Mouse (Mus musculus) liver, embryonic 12.5 days (tissue): ENCODE measurements around the gene Olfr1136. TPM values are rescaled to one million over a fixed set of nuclear protein-coding genes. Genes with fewer than 3 reads are reported as not detected.

Experiments
- ATAC-seq: fragments of 200-750 bp; cut with Nextera tagmentation; 2 replicates; pipeline ENCODE4 v1.8.0; 2017; ENCODE audit warnings: moderate number of reproducible peaks, mild to moderate bottlenecking, moderate library complexity
- H3K27ac ChIP-seq: fragments of 300-500 bp; sonication (generic); 2 replicates; pipeline ENCODE4 v1.5.1; 2016; ENCODE audit warnings: mild to moderate bottlenecking
- H3K27me3 ChIP-seq: fragments of 300-500 bp; sonication (generic); replicated peaks from 2 replicates; pipeline ENCODE4 v1.6.1; 2016; ENCODE audit warnings: mild to moderate bottlenecking, moderate library complexity
- H3K36me3 ChIP-seq: fragments of 300-500 bp; sonication (generic); 2 replicates; pipeline ENCODE4 v1.6.1; 2016; ENCODE audit warnings: mild to moderate bottlenecking, moderate library complexity
- H3K4me1 ChIP-seq: fragments of 300-500 bp; sonication (generic); 2 replicates; pipeline ENCODE4 v1.6.1; 2016
- H3K4me2 ChIP-seq: fragments of 300-500 bp; sonication (generic); 2 replicates; pipeline ENCODE4 v1.6.1; 2016; ENCODE audit warnings: mild to moderate bottlenecking, moderate library complexity
- H3K4me3 ChIP-seq: fragments of 300-500 bp; sonication (generic); 2 replicates; pipeline ENCODE4 v1.5.1; 2016; ENCODE audit warnings: mild to moderate bottlenecking, moderate library complexity
- H3K9ac ChIP-seq: fragments of 300-500 bp; sonication (generic); 2 replicates; pipeline ENCODE4 v1.6.1; 2016; ENCODE audit warnings: mild to moderate bottlenecking, moderate library complexity
- H3K9me3 ChIP-seq: fragments of 300-500 bp; sonication (generic); replicated peaks from 2 replicates; pipeline ENCODE4 v1.6.1; 2016; ENCODE audit warnings: mild to moderate bottlenecking, moderate library complexity
- WGBS: fragments of 180-500 bp; shearing (Covaris S2); methylation state at CpG from one replicate; pipeline ENCODE4 v1.1.7; 2016; ENCODE audit not compliant: insufficient replicate concordance; 5-methylcytosine and 5-hydroxymethylcytosine counted together
- polyA plus RNA-seq: library from polyadenylated mRNA; unstranded; fragments of >200 nt; fragmentation: Nextera tagmentation; extraction: Ambion mirVana; gene quantifications from 2 replicates; pipeline ENCODE4 v1.2.1, GENCODE M21; 2016

Gene Olfr1136
- not detected in 2 replicates for polyA plus RNA-seq

- Histone ChIP-seq H3K4me2 (no peak within 1 kb of the TSS), H3K4me1 (no peaks in the 10 kb centered on the region), H3K9me3 (no peaks in the 10 kb centered on the region), H3K27ac (no peak within 1 kb of the TSS), H3K36me3 (no peaks in the 10 kb centered on the region), H3K9ac (no peak within 1 kb of the TSS), H3K4me3 (no peak within 1 kb of the TSS), H3K27me3 (no peaks in the 10 kb centered on the region)
- ATAC-seq, result no peak
Observed at GRCm38 (mm10) chr2:87693847-87694246, at the start of gene Olfr1136. Gene Olfr1136 (minus strand): TSS chr2:87693947.

- H3K27ac ChIP-seq, result no peak within 1 kb of the TSS
- H3K4me2 ChIP-seq, result no peak within 1 kb of the TSS
- H3K9ac ChIP-seq, result no peak within 1 kb of the TSS
- H3K4me3 ChIP-seq, result no peak within 1 kb of the TSS
- 71% methylated on average over 3 of the region's 3 CpGs for WGBS
- H3K36me3 ChIP-seq, result no peaks in the 10 kb centered on the region
- ATAC-seq, result no peak
- H3K9me3 ChIP-seq, result no peaks in the 10 kb centered on the region
- H3K27me3 ChIP-seq, result no peaks in the 10 kb centered on the region
- H3K4me1 ChIP-seq, result no peaks in the 10 kb centered on the region
Observed at GRCm38 (mm10) chr2:87743452-87743851, 49.7 kb upstream of the Olfr1136 start, which contains the start of gene Olfr1140. Gene Olfr1140 (plus strand): TSS chr2:87743752.

GRCm38 (mm10) chr2:87739878-87740277 lies 46.1 kb upstream of the Olfr1136 start, which contains the start of gene Olfr1138:
Gene Olfr1138 (minus strand): TSS chr2:87739978.
- Histone ChIP-seq H3K9me3 (no peaks in the 10 kb centered on the region), H3K9ac (no peak within 1 kb of the TSS), H3K27ac (no peak within 1 kb of the TSS), H3K4me3 (no peak within 1 kb of the TSS), H3K27me3 (no peaks in the 10 kb centered on the region), H3K4me2 (no peak within 1 kb of the TSS), H3K36me3 (no peaks in the 10 kb centered on the region), H3K4me1 (no peaks in the 10 kb centered on the region)
- 47% methylated on average over 1 of the region's 1 CpGs for WGBS
- ATAC-seq, result no peak

- H3K4me2 ChIP-seq, result no peak within 1 kb of the TSS
- H3K36me3 ChIP-seq, result no peaks in the 10 kb centered on the region
- no peak within 1 kb of the TSS for H3K27ac ChIP-seq
- H3K4me3 ChIP-seq, result no peak within 1 kb of the TSS
- no peak within 1 kb of the TSS for H3K9ac ChIP-seq
- no peak for ATAC-seq
- no peaks in the 10 kb centered on the region for H3K4me1 ChIP-seq
- 0 out of 2 replicates have a peak, but pooled peaks cover 2% of the 10 kb centered on the region for H3K9me3 ChIP-seq
- no peaks in the 10 kb centered on the region for H3K27me3 ChIP-seq
Observed at GRCm38 (mm10) chr2:87713079-87713478, 19.3 kb upstream of the Olfr1136 start, which contains the start of gene Olfr1137. Gene Olfr1137 (minus strand): TSS chr2:87713179.

- H3K4me1 ChIP-seq, result no peaks in the 10 kb centered on the region
- no peak within 1 kb of the TSS for H3K4me2 ChIP-seq
- ATAC-seq, result no peak
- H3K9ac ChIP-seq, result no peak within 1 kb of the TSS
- H3K27me3 ChIP-seq, result no peaks in the 10 kb centered on the region
- 10% methylated on average over 1 of the region's 1 CpGs for WGBS
- H3K4me3 ChIP-seq, result no peak within 1 kb of the TSS
- H3K36me3 ChIP-seq, result no peaks in the 10 kb centered on the region
- H3K9me3 ChIP-seq, result no peaks in the 10 kb centered on the region
- no peak within 1 kb of the TSS for H3K27ac ChIP-seq
Observed at GRCm38 (mm10) chr2:87673564-87673963, 20.2 kb downstream of the Olfr1136 start, which contains the start of gene Olfr1135. Gene Olfr1135 (minus strand): TSS chr2:87673664.

GRCm38 (mm10) chr2:87658360-87658759 lies 35.4 kb downstream of the Olfr1136 start, which contains the start of gene Olfr1134:
Gene Olfr1134 (minus strand): TSS chr2:87658460.
- Histone ChIP-seq H3K36me3 (no peaks in the 10 kb centered on the region), H3K9me3 (no peaks in the 10 kb centered on the region), H3K4me1 (no peaks in the 10 kb centered on the region), H3K4me3 (no peak within 1 kb of the TSS), H3K27ac (no peak within 1 kb of the TSS), H3K27me3 (no peaks in the 10 kb centered on the region), H3K4me2 (no peak within 1 kb of the TSS), H3K9ac (no peak within 1 kb of the TSS)
- ATAC-seq, result no peak
- WGBS, result 65% methylated on average over 2 of the region's 2 CpGs

GRCm38 (mm10) chr2:87647274-87647673 lies 46.5 kb downstream of the Olfr1136 start, which contains the start of gene Olfr1133:
Gene Olfr1133 (minus strand): TSS chr2:87647374.
- Histone ChIP-seq H3K9ac (no peak within 1 kb of the TSS), H3K4me1 (no peaks in the 10 kb centered on the region), H3K4me3 (no peak within 1 kb of the TSS), H3K27me3 (no peaks in the 10 kb centered on the region), H3K36me3 (no peaks in the 10 kb centered on the region), H3K4me2 (no peak within 1 kb of the TSS), H3K27ac (no peak within 1 kb of the TSS), H3K9me3 (no peaks in the 10 kb centered on the region)
- ATAC-seq, result no peak

Other genes with a start within 250 kb of the Olfr1136 start
- gene Olfr1126, start 240.0 kb downstream of the Olfr1136 start, polyA plus RNA-seq, result not detected in 2 replicates
- gene Pramel7, start 196.9 kb downstream of the Olfr1136 start, polyA plus RNA-seq, result not detected in 2 replicates
- gene Pramel6, start 187.4 kb downstream of the Olfr1136 start, polyA plus RNA-seq, result not detected in 2 replicates
- not detected in 2 replicates for gene Olfr153, start 162.2 kb downstream of the Olfr1136 start, polyA plus RNA-seq
- gene Olfr1128, start 148.4 kb downstream of the Olfr1136 start, polyA plus RNA-seq, result not detected in 2 replicates
- gene Olfr1129, start 120.0 kb downstream of the Olfr1136 start, polyA plus RNA-seq, result not detected in 2 replicates
- not detected in 2 replicates for gene Olfr1130, start 87.7 kb downstream of the Olfr1136 start, polyA plus RNA-seq
- not detected in 2 replicates for gene Olfr1131, start 66.8 kb downstream of the Olfr1136 start, polyA plus RNA-seq
- gene Olfr1132, start 56.4 kb downstream of the Olfr1136 start, polyA plus RNA-seq, result not detected in 2 replicates
- gene Olfr1133, start 46.6 kb downstream of the Olfr1136 start, polyA plus RNA-seq, result not detected in 2 replicates
- gene Olfr1134, start 35.5 kb downstream of the Olfr1136 start, polyA plus RNA-seq, result not detected in 2 replicates
- not detected in 2 replicates for gene Olfr1135, start 20.3 kb downstream of the Olfr1136 start, polyA plus RNA-seq
- not detected in 2 replicates for gene Olfr1137, start 19.2 kb upstream of the Olfr1136 start, polyA plus RNA-seq
- gene Olfr1138, start 46.0 kb upstream of the Olfr1136 start, polyA plus RNA-seq, result not detected in 2 replicates
- gene Olfr1140, start 49.8 kb upstream of the Olfr1136 start, polyA plus RNA-seq, result not detected in 2 replicates
- not detected in 2 replicates for gene Olfr1141, start 60.0 kb upstream of the Olfr1136 start, polyA plus RNA-seq
- gene Olfr152, start 85.5 kb upstream of the Olfr1136 start, polyA plus RNA-seq, result not detected in 2 replicates
- gene Olfr1143, start 106.6 kb upstream of the Olfr1136 start, polyA plus RNA-seq, result not detected in 2 replicates
- not detected in 2 replicates for gene Olfr1145, start 115.9 kb upstream of the Olfr1136 start, polyA plus RNA-seq
- gene Olfr1148, start 136.6 kb upstream of the Olfr1136 start, polyA plus RNA-seq, result not detected in 2 replicates
- gene Olfr1150-ps1, start 150.0 kb upstream of the Olfr1136 start, polyA plus RNA-seq, result not detected in 2 replicates
- not detected in 2 replicates for gene Olfr1151, start 161.9 kb upstream of the Olfr1136 start, polyA plus RNA-seq
- not detected in 2 replicates for gene Olfr1152, start 172.5 kb upstream of the Olfr1136 start, polyA plus RNA-seq
- gene Olfr1153, start 201.0 kb upstream of the Olfr1136 start, polyA plus RNA-seq, result not detected in 2 replicates
- not detected in 2 replicates for gene Olfr1154, start 211.2 kb upstream of the Olfr1136 start, polyA plus RNA-seq